Mouse (Mus musculus) lung, adult 10 weeks (tissue): Measurements from ENCODE around the gene Zscan4f. TPM values are rescaled to one million over a fixed set of nuclear protein-coding genes. Genes with fewer than 3 reads are reported as not detected.

Experiments
- polyA plus RNA-seq: library from polyadenylated mRNA; stranded (reverse); fragments of 350-450 nt; fragmentation: Illumina TruSeq; extraction: RNeasy Lipid Tissue Mini Kit (QIAGEN cat#74804); gene quantifications from one replicate; pipeline ENCODE4 v1.2.3, GENCODE M21; 2014; ENCODE audit warnings: low read depth, low replicate concordance; ENCODE audit not compliant: insufficient read depth

Zscan4f gene
- not detected for polyA plus RNA-seq

GRCm38 (mm10) chr7:11397615-11398014, at the start of gene Zscan4f:
TSS of gene Zscan4f (plus strand) at chr7:11397915.

Other genes with a start within 250 kb of the Zscan4f start
- gene Zscan4d, start 231.8 kb upstream of the Zscan4f start, polyA plus RNA-seq, result not detected
- not detected for gene Zscan4e, start 87.2 kb upstream of the Zscan4f start, polyA plus RNA-seq
- gene Zscan4-ps2, start 116.4 kb downstream of the Zscan4f start, polyA plus RNA-seq, result not detected
- gene Zscan4-ps3, start 211.4 kb downstream of the Zscan4f start, polyA plus RNA-seq, result not detected